ENCODE assay signal across 11 mouse cellular contexts in genomic region chr1:132355162-132355601, GRCm38 (mm10). TPM values are rescaled to one million over a fixed set of nuclear protein-coding genes. Genes with fewer than 3 reads are reported as not detected.
A peak's percentile ranks its signal among the peaks of the same experiment; 100 is the strongest.
DNase-seq lines count a peak whose midpoint lies in the region; ATAC-seq and TF ChIP-seq lines count a peak whose summit lies in the region.
"Had no signal": no experiment of that assay in that cellular context is flagged by ENCODE, and none has a peak within 500 bp of the region (broad histone marks: within the 10 kb centered on the region; RNA-seq: fewer than 3 reads in every experiment).

No protein-coding gene starts in this region.

- no peak for ATAC-seq in liver, embryonic 11.5 days (replicated peaks; ENCODE audit: low FRiP score)
- ATAC-seq in heart, postnatal 0 days (ENCODE audit: insufficient read depth, low read depth) = peak; percentile 56
- no peak for ATAC-seq in neural tube, embryonic 13.5 days (ENCODE audit: low read depth)
- no peak for ATAC-seq in megakaryocyte-erythroid progenitor cell, adult 5-6 weeks (replicated peaks; ENCODE audit: low FRiP score, low TSS enrichment, poor library complexity, severe bottlenecking)

- DNase-seq in liver = peak; percentile 56
- no peak for DNase-seq in liver, embryonic 11.5 days (ENCODE audit: low spot score)
- no peak for DNase-seq in heart, postnatal 0 days (ENCODE audit: low spot score)
- DNase-seq in limb, embryonic 10.5 days (ENCODE audit: low spot score) = no peak
- no peak for DNase-seq in urinary bladder, adult 18-20 months (ENCODE audit: low spot score in 2 of 2)
- DNase-seq in layer of hippocampus, adult 9-11 months = no peak

- no peak for TF ChIP-seq EP300 in heart, postnatal 0 days (IDR thresholded peaks at IDR 0.05; ENCODE audit: low read depth)

- no peaks in the 10 kb centered on the region for H3K9me3 ChIP-seq in liver, embryonic 11.5 days (ENCODE audit: control insufficient read depth, low read length)
- no peaks in the 10 kb centered on the region; the same call in 1 of the 2 replicates for H3K9me3 ChIP-seq in heart, postnatal 0 days (replicated peaks; ENCODE audit: control insufficient read depth, low read length)
- H3K9me3 ChIP-seq in limb, embryonic 10.5 days (replicated peaks) = no peaks in the 10 kb centered on the region
- H3K9me3 ChIP-seq in neural tube, embryonic 13.5 days = no peaks in the 10 kb centered on the region

- peaks cover 14% of the 10 kb centered on the region for H3K36me3 ChIP-seq in liver, embryonic 11.5 days (ENCODE audit: control insufficient read depth, insufficient read depth, low read length)
- peaks cover 31% of the 10 kb centered on the region for H3K36me3 ChIP-seq in heart, postnatal 0 days (replicated peaks; ENCODE audit: control insufficient read depth, insufficient read depth, low read length)
- peaks cover 35% of the 10 kb centered on the region for H3K36me3 ChIP-seq in limb, embryonic 10.5 days
- peaks cover 32% of the 10 kb centered on the region for H3K36me3 ChIP-seq in neural tube, embryonic 13.5 days

- peaks cover 8% of the 10 kb centered on the region for H3K4me1 ChIP-seq in liver, embryonic 11.5 days (replicated peaks; ENCODE audit: control insufficient read depth, insufficient read depth, low read length)
- H3K4me1 ChIP-seq in heart, postnatal 0 days (ENCODE audit: control insufficient read depth, insufficient read depth) = peaks cover 12% of the 10 kb centered on the region
- peaks cover 10% of the 10 kb centered on the region for H3K4me1 ChIP-seq in limb, embryonic 10.5 days
- H3K4me1 ChIP-seq in neural tube, embryonic 13.5 days (replicated peaks) = peaks cover 23% of the 10 kb centered on the region

- no peak overlapping the region for H3K27ac ChIP-seq in liver, embryonic 11.5 days (ENCODE audit: low read depth, low read length)
- peak overlapping the region; percentile 45 for H3K27ac ChIP-seq in heart, postnatal 0 days (ENCODE audit: low read depth)
- peak overlapping the region; percentile 54; the same call in 1 of the 2 replicates for H3K27ac ChIP-seq in limb, embryonic 10.5 days
- 0 out of 2 replicates have a peak overlapping the region, but pooled peaks have one; percentile 49 for H3K27ac ChIP-seq in neural tube, embryonic 13.5 days (replicated peaks)
- H3K27ac ChIP-seq: macrophage had no signal

- TF ChIP-seq CTCF in heart, postnatal 0 days (IDR thresholded peaks at IDR 0.05; ENCODE audit: low read depth) = no peak

- H3K27me3 ChIP-seq in liver, embryonic 11.5 days (replicated peaks; ENCODE audit: control insufficient read depth, insufficient read depth, low read length) = no peaks in the 10 kb centered on the region
- H3K27me3 ChIP-seq in heart, postnatal 0 days (ENCODE audit: control insufficient read depth, insufficient read depth, low read length) = no peaks in the 10 kb centered on the region
- no peaks in the 10 kb centered on the region for H3K27me3 ChIP-seq in limb, embryonic 10.5 days (ENCODE audit: low read depth, poor library complexity, severe bottlenecking)
- H3K27me3 ChIP-seq in neural tube, embryonic 13.5 days = no peaks in the 10 kb centered on the region

- no peak overlapping the region for H3K9ac ChIP-seq in liver, embryonic 11.5 days (ENCODE audit: low read depth, low read length)
- H3K9ac ChIP-seq in heart, postnatal 0 days (replicated peaks; ENCODE audit: low read depth, low read length) = no peak overlapping the region
- H3K9ac ChIP-seq in neural tube, embryonic 13.5 days = 0 out of 2 replicates have a peak overlapping the region, but pooled peaks have one; percentile 13

- 74% methylated on average over 6 of the region's 6 CpGs for WGBS in liver, embryonic 11.5 days
- 37% methylated on average over 6 of the region's 6 CpGs for WGBS in heart, postnatal 0 days
- 77% methylated on average over 6 of the region's 6 CpGs for WGBS in limb, embryonic 10.5 days
- 56% methylated on average over 6 of the region's 6 CpGs for WGBS in neural tube, embryonic 13.5 days

- no peak overlapping the region for H3K4me2 ChIP-seq in liver, embryonic 11.5 days
- no peak overlapping the region for H3K4me2 ChIP-seq in heart, postnatal 0 days (ENCODE audit: low read depth, low read length)
- H3K4me2 ChIP-seq in neural tube, embryonic 13.5 days = no peak overlapping the region

- no peak overlapping the region for H3K4me3 ChIP-seq in liver, embryonic 11.5 days (ENCODE audit: low read depth, low read length)
- H3K4me3 ChIP-seq in heart, postnatal 0 days (ENCODE audit: low read depth, low read length) = no peak overlapping the region
- H3K4me3 ChIP-seq in limb, embryonic 10.5 days = no peak overlapping the region
- H3K4me3 ChIP-seq in neural tube, embryonic 13.5 days = no peak overlapping the region

RNA-seq across cellular contexts. Expression of gene Tmcc2, which starts 35.9 kb away (rescaled TPM):
- 24.6 and 28.1 TPM in 2 replicates for polyA plus RNA-seq in liver, embryonic 11.5 days (2014; fragmentation: Nextera tagmentation; extraction: Ambion mirVana)
- 19.9 and 20.4 TPM in 2 replicates for total RNA-seq in heart, postnatal 0 days (2014; rRNA removed; ENCODE audit: low replicate concordance)
- polyA plus RNA-seq in heart, postnatal 0 days (2015; fragmentation: Nextera tagmentation; extraction: Ambion mirVana) = 4.6 and 6.5 TPM in 2 replicates
- polyA plus RNA-seq in limb, embryonic 10.5 days (2016; fragmentation: Nextera tagmentation; extraction: Ambion mirVana) = 7.6 and 8.0 TPM in 2 replicates
- polyA plus RNA-seq in neural tube, embryonic 13.5 days (2015; fragmentation: Nextera tagmentation; extraction: Ambion mirVana) = 32.2 and 33.9 TPM in 2 replicates
- total RNA-seq in megakaryocyte-erythroid progenitor cell, adult 5-6 weeks (2014; fragmentation: Nextera tagmentation) = 7.3 and 12.5 TPM in 2 replicates
- total RNA-seq in megakaryocyte-erythroid progenitor cell, adult 5-6 weeks (2017) = 3.2 and 4.8 TPM in 2 replicates

RNA-seq across cellular contexts. Expression of gene Nuak2, which starts 39.3 kb away (rescaled TPM):
- polyA plus RNA-seq in liver, embryonic 11.5 days (2014; fragmentation: Nextera tagmentation; extraction: Ambion mirVana) = 1.2 and 2.0 TPM in 2 replicates
- 0.76 and 2.6 TPM in 2 replicates for total RNA-seq in heart, postnatal 0 days (2014; rRNA removed; ENCODE audit: low replicate concordance)
- polyA plus RNA-seq in heart, postnatal 0 days (2015; fragmentation: Nextera tagmentation; extraction: Ambion mirVana) = 2.0 and 2.2 TPM in 2 replicates
- 0.84 and 0.92 TPM in 2 replicates for polyA plus RNA-seq in limb, embryonic 10.5 days (2016; fragmentation: Nextera tagmentation; extraction: Ambion mirVana)
- 9.0 and 10.5 TPM in 2 replicates for polyA plus RNA-seq in neural tube, embryonic 13.5 days (2015; fragmentation: Nextera tagmentation; extraction: Ambion mirVana)
- total RNA-seq in megakaryocyte-erythroid progenitor cell, adult 5-6 weeks (2014; fragmentation: Nextera tagmentation) = 3.7 and 4.9 TPM in 2 replicates
- total RNA-seq in megakaryocyte-erythroid progenitor cell, adult 5-6 weeks (2017) = 0.70 and 4.4 TPM in 2 replicates

RNA-seq across cellular contexts. Expression of gene Klhdc8a, which starts 56.8 kb away (rescaled TPM):
- 0.05 TPM in 1 of 2 replicates, not detected in the other for polyA plus RNA-seq in liver, embryonic 11.5 days (2014; fragmentation: Nextera tagmentation; extraction: Ambion mirVana)
- total RNA-seq in heart, postnatal 0 days (2014; rRNA removed; ENCODE audit: low replicate concordance) = 0.12 and 2.3 TPM in 2 replicates
- polyA plus RNA-seq in heart, postnatal 0 days (2015; fragmentation: Nextera tagmentation; extraction: Ambion mirVana) = 0.68 and 0.95 TPM in 2 replicates
- polyA plus RNA-seq in limb, embryonic 10.5 days (2016; fragmentation: Nextera tagmentation; extraction: Ambion mirVana) = not detected in 2 replicates
- polyA plus RNA-seq in neural tube, embryonic 13.5 days (2015; fragmentation: Nextera tagmentation; extraction: Ambion mirVana) = 4.6 and 6.1 TPM in 2 replicates
- not detected in 2 replicates for total RNA-seq in megakaryocyte-erythroid progenitor cell, adult 5-6 weeks (2014; fragmentation: Nextera tagmentation)
- total RNA-seq in megakaryocyte-erythroid progenitor cell, adult 5-6 weeks (2017) = not detected in 2 replicates
- total RNA-seq: common myeloid progenitor, adult 5-6 weeks; hematopoietic stem cell, adult 5-6 weeks had no signal
- polyA plus RNA-seq: macrophage had no signal
